Mouse (Mus musculus): Measurements from ENCODE around the gene Glud1. TPM values are rescaled to one million over a fixed set of nuclear protein-coding genes. Genes with fewer than 3 reads are reported as not detected.
"Not testable (repeated sequence)": the region's sequence is repeated elsewhere in the genome, so short reads cannot be mapped to it uniquely, and the experiment has no call there.

Gene Glud1
- total RNA-seq, 2 experiments from 2014 or later: 309 to 341 TPM

GRCm38 (mm10) chr14:34312339-34313048 lies 2.0 kb downstream of the Glud1 start:
- DNase-seq: no peak

GRCm38 (mm10) chr14:34313612-34314011 lies 3.1 kb downstream of the Glud1 start:
- DNase-seq: no peak

- not testable (repeated sequence) for DNase-seq
Observed at GRCm38 (mm10) chr14:34314383-34314782, 3.9 kb downstream of the Glud1 start.

GRCm38 (mm10) chr14:34314796-34315195 lies 4.3 kb downstream of the Glud1 start:
- no peak for DNase-seq

- no peak for DNase-seq
Observed at GRCm38 (mm10) chr14:34316346-34316745, 5.8 kb downstream of the Glud1 start.

- no peak for DNase-seq
Observed at GRCm38 (mm10) chr14:34317431-34317830, 6.9 kb downstream of the Glud1 start.

GRCm38 (mm10) chr14:34318113-34318512 lies 7.6 kb downstream of the Glud1 start:
- DNase-seq: no peak

GRCm38 (mm10) chr14:34323576-34324085 lies 13.1 kb downstream of the Glud1 start:
- DNase-seq: no peak

GRCm38 (mm10) chr14:34326606-34327005 lies 16.1 kb downstream of the Glud1 start:
- no peak for DNase-seq

- DNase-seq: no peak
Observed at GRCm38 (mm10) chr14:34327618-34328017, 17.1 kb downstream of the Glud1 start.

GRCm38 (mm10) chr14:34330657-34331158 lies 20.2 kb downstream of the Glud1 start:
- no peak for DNase-seq

GRCm38 (mm10) chr14:34331886-34332285 lies 21.4 kb downstream of the Glud1 start:
- DNase-seq: peak in 1 of 2 experiments; percentile 51

- DNase-seq: peak in 1 of 2 experiments; percentile 62
Observed at GRCm38 (mm10) chr14:34332476-34332875, 21.9 kb downstream of the Glud1 start.

- no peak for DNase-seq
Observed at GRCm38 (mm10) chr14:34339446-34339845, 28.9 kb downstream of the Glud1 start.

GRCm38 (mm10) chr14:34341993-34342392 lies 31.5 kb downstream of the Glud1 start:
- no peak for DNase-seq

- DNase-seq: no peak
Observed at GRCm38 (mm10) chr14:34343078-34343477, 32.6 kb downstream of the Glud1 start.

GRCm38 (mm10) chr14:34344361-34344760 lies 33.8 kb downstream of the Glud1 start:
- DNase-seq: no peak

GRCm38 (mm10) chr14:34345771-34346566 lies 35.4 kb downstream of the Glud1 start:
- no peak for DNase-seq

GRCm38 (mm10) chr14:34347084-34347483 lies 36.6 kb downstream of the Glud1 start:
- DNase-seq: no peak

- no peak for DNase-seq
Observed at GRCm38 (mm10) chr14:34348301-34348700, 37.8 kb downstream of the Glud1 start.

GRCm38 (mm10) chr14:34349007-34349406 lies 38.5 kb downstream of the Glud1 start:
- no peak for DNase-seq

- no peak for DNase-seq
Observed at GRCm38 (mm10) chr14:34351660-34352059, 41.1 kb downstream of the Glud1 start.

GRCm38 (mm10) chr14:34352523-34352922 lies 42.0 kb downstream of the Glud1 start:
- DNase-seq: no peak

Data from layer of hippocampus, postnatal 36 days (tissue).